In the genomic region with DNA sequence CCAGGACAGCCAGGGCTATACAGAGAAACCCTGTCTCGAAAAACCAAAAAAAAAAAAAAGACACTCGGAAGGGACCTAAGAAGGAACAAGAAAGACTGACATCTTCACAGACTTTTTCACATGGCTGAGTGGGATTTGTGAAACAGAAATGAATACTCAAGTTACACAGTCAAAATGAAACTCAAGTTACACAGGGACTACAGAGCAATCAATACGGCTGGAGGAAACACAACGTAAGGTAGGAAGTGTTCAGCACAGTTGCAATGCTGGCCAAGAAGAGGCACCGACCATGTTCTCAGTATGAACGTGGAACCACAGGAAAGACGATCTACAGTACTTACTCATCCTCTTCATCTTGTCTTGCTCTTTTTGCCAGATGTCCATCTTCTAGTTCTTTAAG, we compare ENCODE assay signal across 23 mouse cellular contexts. TPM values are rescaled to one million over a fixed set of nuclear protein-coding genes. Genes with fewer than 3 reads are reported as not detected.
DNase-seq lines count a peak whose midpoint lies in the region; ATAC-seq and TF ChIP-seq lines count a peak whose summit lies in the region.
"Had no signal": no experiment of that assay in that cellular context is flagged by ENCODE, and none has a peak within 500 bp of the region (broad histone marks: within the 10 kb centered on the region; RNA-seq: fewer than 3 reads in every experiment).

No protein-coding gene starts in this region.

- peaks cover 33% of the 10 kb centered on the region for H3K36me3 ChIP-seq in liver, adult 2 months (ENCODE audit: control insufficient read depth, insufficient read depth, low read length)
- H3K36me3 ChIP-seq in liver, embryonic 12.5 days: peaks cover 83% of the 10 kb centered on the region
- peaks cover 6% of the 10 kb centered on the region; the same call in 1 of the 2 replicates for H3K36me3 ChIP-seq in splenic B cell, adult 2 months (ENCODE audit: control insufficient read depth, insufficient read depth, low read length, poor library complexity, severe bottlenecking)
- peaks cover 59% of the 10 kb centered on the region for H3K36me3 ChIP-seq in hindbrain, embryonic 12.5 days

- no peak for TF ChIP-seq CTCF in liver, adult 2 months (IDR thresholded peaks at IDR 0.05; ENCODE audit: low read depth, low read length)

- no peaks in the 10 kb centered on the region for H3K9me3 ChIP-seq in liver, embryonic 12.5 days (replicated peaks)
- no peaks in the 10 kb centered on the region for H3K9me3 ChIP-seq in hindbrain, embryonic 12.5 days (replicated peaks)
- H3K9me3 ChIP-seq: forebrain, embryonic 10.5 days; forebrain, embryonic 13.5 days; hindbrain, embryonic 13.5 days; intestine, embryonic 15.5 days had no signal

- peaks cover 4% of the 10 kb centered on the region; the same call in 1 of the 2 replicates for H3K4me1 ChIP-seq in liver, adult 2 months (ENCODE audit: control insufficient read depth, insufficient read depth, low read length)
- peaks cover 13% of the 10 kb centered on the region for H3K4me1 ChIP-seq in liver, embryonic 12.5 days
- H3K4me1 ChIP-seq in hindbrain, embryonic 12.5 days: peaks cover 11% of the 10 kb centered on the region

- H3K79me2 ChIP-seq in liver, adult 2 months (ENCODE audit: control insufficient read depth, insufficient read depth, low read length): no peaks in the 10 kb centered on the region

- WGBS in liver, adult 2 months: 84% methylated on average over 7 of the region's 7 CpGs
- WGBS in liver, embryonic 12.5 days (ENCODE audit: insufficient replicate concordance): 77% methylated on average over 7 of the region's 7 CpGs
- WGBS in hindbrain, embryonic 12.5 days: 93% methylated on average over 7 of the region's 7 CpGs

- TF ChIP-seq POLR2A in liver, adult 2 months (IDR thresholded peaks at IDR 0.05; ENCODE audit: extremely low read depth, insufficient read depth, low read length): no peak

- H3K4me3 ChIP-seq in liver, adult 2 months (ENCODE audit: insufficient read depth, low read depth, low read length): no peak overlapping the region
- H3K4me3 ChIP-seq in liver, embryonic 12.5 days: no peak overlapping the region
- H3K4me3 ChIP-seq in hindbrain, embryonic 12.5 days: no peak overlapping the region
- H3K4me3 ChIP-seq: forebrain, embryonic 10.5 days; forebrain, embryonic 13.5 days; hindbrain, embryonic 13.5 days; intestine, embryonic 15.5 days had no signal

- ATAC-seq in liver, embryonic 12.5 days: no peak
- peak; percentile 73 for ATAC-seq in activated CD4-positive, CD25-positive, alpha-beta regulatory T cell, adult 4 months
- ATAC-seq in hindbrain, embryonic 12.5 days (ENCODE audit: low FRiP score): no peak
- ATAC-seq: forebrain, embryonic 13.5 days; forebrain, embryonic 16.5 days; hindbrain, postnatal 0 days; intestine, embryonic 15.5 days had no signal

- no peaks in the 10 kb centered on the region for H3K27me3 ChIP-seq in liver, adult 2 months (ENCODE audit: control insufficient read depth, insufficient read depth, low read length)
- no peaks in the 10 kb centered on the region for H3K27me3 ChIP-seq in liver, embryonic 12.5 days (replicated peaks)
- H3K27me3 ChIP-seq in splenic B cell, adult 2 months (ENCODE audit: control insufficient read depth, insufficient read depth, low read length, poor library complexity, severe bottlenecking): no peaks in the 10 kb centered on the region
- H3K27me3 ChIP-seq in hindbrain, embryonic 12.5 days: no peaks in the 10 kb centered on the region
- H3K27me3 ChIP-seq: forebrain, embryonic 13.5 days; hindbrain, embryonic 13.5 days; intestine, embryonic 15.5 days had no signal

- no peak overlapping the region for H3K4me2 ChIP-seq in liver, embryonic 12.5 days
- H3K4me2 ChIP-seq in hindbrain, embryonic 12.5 days (replicated peaks): no peak overlapping the region
- H3K4me2 ChIP-seq: forebrain, embryonic 13.5 days; heart, embryonic 11.5 days; hindbrain, embryonic 13.5 days; intestine, embryonic 15.5 days had no signal

- H3K9ac ChIP-seq in liver, adult 2 months (ENCODE audit: low read depth, low read length): no peak overlapping the region
- H3K9ac ChIP-seq in liver, embryonic 12.5 days: no peak overlapping the region
- no peak overlapping the region for H3K9ac ChIP-seq in hindbrain, embryonic 12.5 days
- H3K9ac ChIP-seq: forebrain, embryonic 13.5 days; hindbrain, embryonic 13.5 days; intestine, embryonic 15.5 days had no signal

- no peak overlapping the region for H3K27ac ChIP-seq in liver, adult 2 months (replicated peaks; ENCODE audit: insufficient read depth, low read depth, low read length)
- no peak overlapping the region for H3K27ac ChIP-seq in liver, embryonic 12.5 days
- no peak overlapping the region for H3K27ac ChIP-seq in hindbrain, embryonic 12.5 days
- H3K27ac ChIP-seq: forebrain, embryonic 10.5 days; forebrain, embryonic 13.5 days; hindbrain, embryonic 13.5 days; hindbrain, postnatal 0 days; intestine, embryonic 15.5 days had no signal

- DNase-seq in liver, adult 2 months (ENCODE audit: extremely low read depth, low read depth, low spot score): peak; percentile 28
- peak; percentile 48 for DNase-seq in CD4-positive, CD25-positive, alpha-beta regulatory T cell, adult 2 months (ENCODE audit: low read depth, low spot score)
- peak; percentile 18 for DNase-seq in splenic B cell, adult 2 months (ENCODE audit: low read depth, low spot score)
- no peak for DNase-seq in cerebellum, adult 11 months
- no peak for DNase-seq in heart, adult 11 months
- DNase-seq: adrenal gland, adult 8-10 months; adrenal gland, postnatal 25 days; B cell, adult 2 months; cerebellum, adult 18-20 months; cerebellum, adult 9-10 months; cerebellum, postnatal 14 days; gastrocnemius, postnatal 10 days; gastrocnemius, postnatal 36 days had no signal

RNA-seq across cellular contexts. Expression of a gene that starts 5.3 kb away (rescaled TPM):
- total RNA-seq in liver, adult 2 months (2014; rRNA removed): 5.3 and 7.5 TPM in 2 replicates
- polyA plus RNA-seq in liver, adult 2 months (2012; rRNA removed): 2.5 and 5.0 TPM in 2 replicates
- polyA plus RNA-seq in liver, embryonic 12.5 days (2016; fragmentation: Nextera tagmentation; extraction: Ambion mirVana): 19.6 and 20.0 TPM in 2 replicates
- polyA plus RNA-seq in activated CD4-positive, CD25-positive, alpha-beta regulatory T cell, adult 4 months (2017; shearing (Covaris generic)): 10 to 100 TPM; 27.8 to 37.9 TPM
- polyA plus RNA-seq in hindbrain, embryonic 12.5 days (2016; fragmentation: Nextera tagmentation; extraction: Ambion mirVana): 42.1 and 42.2 TPM in 2 replicates

RNA-seq across cellular contexts. Expression of a gene that starts 5.8 kb away (rescaled TPM):
- total RNA-seq in liver, adult 2 months (2014; rRNA removed): 6.9 and 9.8 TPM in 2 replicates
- 4.2 and 6.8 TPM in 2 replicates for polyA plus RNA-seq in liver, adult 2 months (2012; rRNA removed)
- 56.4 and 62.1 TPM in 2 replicates for polyA plus RNA-seq in liver, embryonic 12.5 days (2016; fragmentation: Nextera tagmentation; extraction: Ambion mirVana)
- polyA plus RNA-seq in activated CD4-positive, CD25-positive, alpha-beta regulatory T cell, adult 4 months (2017; shearing (Covaris generic)): 10 to 100 TPM; 71.6 to 91.0 TPM
- 60.7 and 63.1 TPM in 2 replicates for polyA plus RNA-seq in hindbrain, embryonic 12.5 days (2016; fragmentation: Nextera tagmentation; extraction: Ambion mirVana)

Comparison
In these comparisons a context has a peak if more than half of its experiments do, and no peak if none do; other contexts are left out.
1. DNase-seq: peak in liver, adult 2 months (single experiment), CD4-positive, CD25-positive, alpha-beta regulatory T cell, adult 2 months (single experiment) and splenic B cell, adult 2 months (single experiment); none in cerebellum, adult 11 months (single experiment) and heart, adult 11 months (single experiment).